Mouse (Mus musculus): ENCODE results near the gene Gm21985.

GRCm38 (mm10) chr2:112360781-112361169 lies 94.7 kb downstream of the Gm21985 start:
- TF ChIP-seq TAL1 (IDR thresholded peaks at IDR 0.05; ENCODE audit: low read length) = no peak
- no peak for TF ChIP-seq GATA1 (IDR thresholded peaks at IDR 0.05; ENCODE audit: low read length)
